Mouse (Mus musculus): ENCODE data around the gene Spatc1l.

The Spatc1l gene

GRCm38 (mm10) chr10:76596338-76596737, 34.3 kb downstream of the Spatc1l start:
- DNase-seq (ENCODE audit: low spot score in 2 of 2) = no peak

GRCm38 (mm10) chr10:76602690-76603089, 40.6 kb downstream of the Spatc1l start:
- DNase-seq (ENCODE audit: low spot score in 2 of 2) = no peak

- DNase-seq (ENCODE audit: low spot score in 2 of 2) = no peak
Observed at GRCm38 (mm10) chr10:76612473-76612872, 50.4 kb downstream of the Spatc1l start.

All from spleen, postnatal 36 days (tissue).